Mouse (Mus musculus) heart, embryonic 16.5 days (tissue): ENCODE measurements around the gene Khdc4. TPM values are rescaled to one million over a fixed set of nuclear protein-coding genes. Genes with fewer than 3 reads are reported as not detected.

Experiments
- ATAC-seq: fragments of 200-750 bp; cut with Nextera tagmentation; replicated peaks from 2 replicates; pipeline ENCODE4 v1.8.0; 2017; ENCODE audit warnings: moderate number of reproducible peaks; ENCODE audit not compliant: insufficient read depth, low FRiP score; ENCODE audit errors: extremely low read depth
- H3K27ac ChIP-seq: fragments of 300-500 bp; sonication (generic); 2 replicates; pipeline ENCODE4 v1.5.1; 2014; ENCODE audit warnings: mild to moderate bottlenecking, low read length, control low read depth, moderate library complexity
- H3K27me3 ChIP-seq: fragments of 300-500 bp; sonication (generic); 2 replicates; pipeline ENCODE4 v1.6.1; 2014; ENCODE audit warnings: low read length, mixed read lengths; ENCODE audit not compliant: control insufficient read depth, insufficient read depth
- H3K36me3 ChIP-seq: fragments of 300-500 bp; sonication (generic); 2 replicates; pipeline ENCODE4 v1.6.1; 2014; ENCODE audit not compliant: control insufficient read depth, insufficient read depth
- H3K4me1 ChIP-seq: fragments of 300-500 bp; sonication (generic); 2 replicates; pipeline ENCODE4 v1.6.1; 2014; ENCODE audit warnings: low read length, mixed read lengths; ENCODE audit not compliant: control insufficient read depth, insufficient read depth
- H3K4me2 ChIP-seq: fragments of 300-500 bp; sonication (generic); 2 replicates; pipeline ENCODE4 v1.6.1; 2014; ENCODE audit warnings: low read depth, mild to moderate bottlenecking, control low read depth, low read length
- H3K4me3 ChIP-seq: fragments of 300-500 bp; sonication (generic); 2 replicates; pipeline ENCODE4 v1.5.1; 2014; ENCODE audit warnings: mild to moderate bottlenecking, control low read depth, low read length
- H3K9ac ChIP-seq: fragments of 300-500 bp; sonication (generic); 2 replicates; pipeline ENCODE4 v1.6.1; 2014; ENCODE audit warnings: low read length, control low read depth
- H3K9me3 ChIP-seq: fragments of 300-500 bp; sonication (generic); replicated peaks from 2 replicates; pipeline ENCODE4 v1.6.1; 2016; ENCODE audit warnings: low read length; ENCODE audit not compliant: control insufficient read depth
- WGBS: fragments of 180-500 bp; shearing (Covaris S2); extraction: QIAGEN DNeasy Blood & Tissue Kit; methylation state at CpG from one replicate; pipeline ENCODE4 v1.1.7; 2014; 5-methylcytosine and 5-hydroxymethylcytosine counted together
- polyA plus RNA-seq: library from polyadenylated mRNA; unstranded; fragments of >200 nt; fragmentation: Nextera tagmentation; extraction: Ambion mirVana; gene quantifications from 2 replicates; pipeline ENCODE4 v1.2.1, GENCODE M21; 2015

Khdc4 gene
- polyA plus RNA-seq, 1 experiment from 2014 or later: 68.6 TPM

- Histone ChIP-seq H3K36me3 (peaks cover 52% of the 10 kb centered on the region), H3K27me3 (no peaks in the 10 kb centered on the region), H3K4me3 (no peak overlapping the region), H3K4me2 (no peak overlapping the region), H3K9ac (no peak overlapping the region), H3K4me1 (no peaks in the 10 kb centered on the region; the same call in 1 of the 2 replicates), H3K9me3 (no peaks in the 10 kb centered on the region), H3K27ac (no peak overlapping the region)
- 91% methylated on average over 14 of the region's 14 CpGs for WGBS
- no peak for ATAC-seq
Measured at GRCm38 (mm10) chr3:88647779-88648413, 37.7 kb upstream of the Khdc4 start.

- ATAC-seq: no peak
- Histone ChIP-seq H3K27me3 (no peaks in the 10 kb centered on the region), H3K9me3 (no peaks in the 10 kb centered on the region), H3K4me3 (no peak overlapping the region), H3K9ac (no peak overlapping the region), H3K4me2 (no peak overlapping the region), H3K4me1 (peaks cover 5% of the 10 kb centered on the region), H3K36me3 (peaks cover 46% of the 10 kb centered on the region), H3K27ac (no peak overlapping the region)
- WGBS: 79% methylated on average over 12 of the region's 12 CpGs
Measured at GRCm38 (mm10) chr3:88648452-88649168, 37.0 kb upstream of the Khdc4 start.

GRCm38 (mm10) chr3:88649186-88649585 lies 36.4 kb upstream of the Khdc4 start:
- peaks cover 10% of the 10 kb centered on the region for H3K4me1 ChIP-seq
- no peak for ATAC-seq

GRCm38 (mm10) chr3:88649967-88650366 lies 35.6 kb upstream of the Khdc4 start:
- ATAC-seq: no peak
- Histone ChIP-seq H3K27me3 (no peaks in the 10 kb centered on the region), H3K27ac (no peak overlapping the region), H3K36me3 (peaks cover 32% of the 10 kb centered on the region), H3K9me3 (no peaks in the 10 kb centered on the region), H3K4me1 (peaks cover 18% of the 10 kb centered on the region), H3K9ac (no peak overlapping the region), H3K4me2 (no peak overlapping the region), H3K4me3 (no peak overlapping the region)
- 93% methylated on average over 13 of the region's 13 CpGs for WGBS

More at GRCm38 (mm10) chr3:88649186-88649585, 36.4 kb upstream of the Khdc4 start:
- WGBS: 82% methylated on average over 10 of the region's 10 CpGs
- Histone ChIP-seq H3K27ac (no peak overlapping the region), H3K4me2 (no peak overlapping the region), H3K36me3 (peaks cover 40% of the 10 kb centered on the region), H3K9ac (no peak overlapping the region), H3K4me3 (no peak overlapping the region), H3K27me3 (no peaks in the 10 kb centered on the region), H3K9me3 (no peaks in the 10 kb centered on the region)

- no peak overlapping the region for H3K4me2 ChIP-seq
- no peak for ATAC-seq
- no peak overlapping the region for H3K9ac ChIP-seq
- WGBS: 67% methylated on average over 13 of the region's 13 CpGs
- H3K27ac ChIP-seq: no peak overlapping the region
- peaks cover 25% of the 10 kb centered on the region for H3K36me3 ChIP-seq
- H3K4me3 ChIP-seq: no peak overlapping the region
- no peaks in the 10 kb centered on the region for H3K27me3 ChIP-seq
- no peaks in the 10 kb centered on the region for H3K9me3 ChIP-seq
- H3K4me1 ChIP-seq: peaks cover 20% of the 10 kb centered on the region
Measured at GRCm38 (mm10) chr3:88650713-88651504, 34.7 kb upstream of the Khdc4 start.

GRCm38 (mm10) chr3:88651669-88652618 lies 33.7 kb upstream of the Khdc4 start:
- Histone ChIP-seq H3K4me2 (no peak overlapping the region), H3K27me3 (no peaks in the 10 kb centered on the region), H3K9me3 (no peaks in the 10 kb centered on the region), H3K9ac (no peak overlapping the region), H3K27ac (no peak overlapping the region), H3K36me3 (peaks cover 14% of the 10 kb centered on the region), H3K4me1 (peaks cover 20% of the 10 kb centered on the region), H3K4me3 (no peak overlapping the region)
- no peak for ATAC-seq
- WGBS: 63% methylated on average over 18 of the region's 18 CpGs

GRCm38 (mm10) chr3:88652846-88653515 lies 32.6 kb upstream of the Khdc4 start, which contains the start of gene Rxfp4:
Gene Rxfp4 (minus strand): TSS chr3:88653142.
- H3K4me2 ChIP-seq: no peak within 1 kb of the TSS

More at GRCm38 (mm10) chr3:88652846-88653515, 32.6 kb upstream of the Khdc4 start, which contains the start of gene Rxfp4:
- Histone ChIP-seq H3K4me1 (peaks cover 20% of the 10 kb centered on the region), H3K9ac (no peak within 1 kb of the TSS; the same call in 1 of the 2 replicates), H3K27me3 (no peaks in the 10 kb centered on the region), H3K36me3 (peaks cover 5% of the 10 kb centered on the region; the same call in 1 of the 2 replicates), H3K9me3 (no peaks in the 10 kb centered on the region), H3K27ac (peak within 1 kb of the TSS; percentile 30; the same call in 1 of the 2 replicates), H3K4me3 (no peak within 1 kb of the TSS)
- 83% methylated on average over 17 of the region's 17 CpGs for WGBS
- ATAC-seq: no peak
